Mouse (Mus musculus): ENCODE measurements around the gene Polg.

Polg gene

DNA sequence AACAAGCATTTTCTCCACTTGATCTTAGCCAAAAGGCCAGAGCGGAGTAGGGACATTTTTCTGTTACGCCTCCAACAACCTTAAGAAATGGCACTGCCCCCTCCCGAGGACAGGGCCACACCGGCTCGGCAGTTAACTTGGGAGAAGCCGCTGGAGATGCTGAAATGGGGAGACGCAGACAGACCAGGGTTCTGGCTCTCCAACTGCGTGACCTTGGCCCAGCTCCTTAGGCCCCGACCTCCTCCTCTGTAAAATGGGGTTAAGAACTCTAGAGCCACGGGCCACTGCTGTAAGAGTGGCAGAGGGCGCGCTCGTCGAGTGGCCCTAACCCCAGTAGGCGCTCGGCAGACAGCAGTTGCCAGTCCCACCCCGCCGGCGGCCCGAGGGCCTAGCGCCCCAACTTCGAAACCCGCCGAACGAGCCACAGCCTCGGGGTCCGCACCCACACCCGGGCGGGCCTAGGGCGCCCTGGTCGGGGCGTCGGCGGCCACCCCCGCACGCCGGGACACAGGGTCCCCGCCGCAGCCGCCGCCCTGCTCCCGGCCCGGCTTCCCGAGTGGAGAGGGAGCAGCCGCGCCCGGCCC is 609 bp downstream of the Polg start:
- no peak for DNase-seq (ENCODE audit: low spot score)

DNA sequence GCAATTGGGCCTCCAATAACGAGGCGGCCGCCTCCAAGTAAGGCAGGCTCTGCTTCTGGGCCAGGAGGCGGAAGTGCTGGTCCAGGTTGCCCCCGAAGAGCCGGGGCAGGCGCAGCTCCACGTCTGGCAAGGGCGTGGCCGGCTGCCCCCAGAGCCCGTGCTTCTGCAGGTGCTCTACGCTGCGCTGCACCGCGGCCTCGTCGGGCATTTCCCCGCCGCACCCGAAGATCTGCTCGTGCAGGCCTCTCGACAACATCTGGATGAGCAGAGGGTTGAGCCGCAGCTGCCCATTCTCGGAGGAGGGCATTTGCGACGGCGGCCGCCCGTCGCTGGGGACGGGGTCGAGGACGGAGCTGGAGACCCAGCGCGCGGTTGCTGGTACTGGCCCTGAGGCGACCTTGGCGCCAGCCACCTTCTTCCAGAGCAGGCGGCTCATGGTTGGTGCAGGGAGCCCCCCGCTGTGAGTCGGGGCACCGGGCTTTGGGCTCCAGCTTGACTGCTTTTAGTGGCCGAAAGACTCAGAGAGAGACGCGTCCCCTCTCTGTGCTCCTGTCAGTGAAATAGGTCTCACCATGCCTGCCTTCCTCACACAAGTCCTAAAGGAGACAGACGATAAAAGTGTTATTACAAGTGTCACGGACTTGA is 1.3 kb downstream of the Polg start:
- peak; percentile 56 for DNase-seq (ENCODE audit: low spot score)

DNA sequence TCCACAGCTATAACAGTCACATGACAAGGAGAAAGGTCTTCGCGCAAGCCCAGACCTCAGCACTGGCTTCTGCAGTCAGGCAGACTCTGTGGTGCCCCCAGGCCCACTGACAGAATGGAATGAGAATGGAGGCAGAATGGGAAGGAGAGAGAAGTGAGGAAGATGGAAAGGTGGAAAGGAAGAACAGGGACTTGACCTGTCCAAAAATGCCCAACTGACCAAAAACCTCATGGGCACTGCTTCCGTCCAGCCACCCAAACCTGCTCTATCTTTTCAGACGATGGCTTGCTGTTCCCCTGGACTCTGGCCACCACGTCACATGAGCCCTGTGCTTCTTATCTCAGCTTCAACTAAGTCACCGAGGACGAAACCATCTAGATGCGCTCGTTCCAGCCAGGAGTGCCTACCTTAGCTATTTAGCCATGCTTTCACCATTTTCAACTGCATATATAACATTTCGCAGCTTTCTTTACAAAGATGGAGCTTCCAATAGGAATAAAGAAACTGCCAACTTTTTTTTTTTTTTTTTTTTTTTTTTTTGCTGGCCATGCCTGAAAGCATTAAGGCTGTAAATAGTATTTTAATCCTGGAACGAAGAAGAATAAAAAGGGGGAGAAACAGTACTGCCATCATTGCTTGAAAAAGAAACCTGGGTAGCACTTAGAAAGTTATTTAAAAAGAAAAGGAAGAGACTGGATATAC is 2.6 kb downstream of the Polg start:
- no peak for DNase-seq (ENCODE audit: low spot score)

DNA sequence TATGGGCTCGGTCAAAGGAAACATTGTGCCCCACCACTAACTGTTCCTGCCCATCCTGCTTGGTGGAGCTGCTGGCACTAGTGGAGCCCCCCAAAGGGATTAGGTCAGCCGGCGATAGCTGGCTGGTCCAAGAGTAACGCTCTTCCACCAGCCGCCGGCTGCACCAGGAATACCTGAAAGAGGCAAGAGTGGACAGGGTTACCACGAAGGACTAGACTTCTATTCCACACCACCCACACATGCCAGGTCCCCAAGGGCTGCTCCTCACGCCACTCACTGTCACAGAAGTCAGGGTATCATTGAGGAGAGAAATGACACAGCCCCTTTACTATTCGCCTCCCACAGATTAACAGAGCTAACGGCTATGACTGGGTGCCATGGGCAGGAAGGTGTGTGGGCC is 4.4 kb downstream of the Polg start:
- DNase-seq (ENCODE audit: low spot score): no peak

DNA sequence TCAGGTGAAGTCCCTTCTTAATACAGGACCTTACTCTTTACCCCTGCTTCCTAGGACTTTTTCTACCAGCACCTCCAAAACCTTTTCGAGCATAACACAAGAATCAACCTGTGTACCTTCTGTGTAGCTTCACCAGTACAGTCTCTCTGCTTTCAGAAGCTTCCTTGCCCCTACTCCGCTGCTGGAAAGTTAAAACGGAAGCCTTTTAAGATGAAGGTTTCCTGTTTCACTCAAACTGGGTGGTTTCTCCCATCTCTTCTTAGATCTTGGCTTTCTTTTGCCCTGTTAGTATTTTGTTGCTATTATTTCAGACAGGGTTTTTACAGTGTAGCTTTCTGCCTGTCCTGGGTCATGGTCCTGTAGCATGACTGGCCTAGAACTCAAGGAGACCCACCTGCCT is 18.7 kb downstream of the Polg start:
- DNase-seq (ENCODE audit: low spot score): no peak

DNA sequence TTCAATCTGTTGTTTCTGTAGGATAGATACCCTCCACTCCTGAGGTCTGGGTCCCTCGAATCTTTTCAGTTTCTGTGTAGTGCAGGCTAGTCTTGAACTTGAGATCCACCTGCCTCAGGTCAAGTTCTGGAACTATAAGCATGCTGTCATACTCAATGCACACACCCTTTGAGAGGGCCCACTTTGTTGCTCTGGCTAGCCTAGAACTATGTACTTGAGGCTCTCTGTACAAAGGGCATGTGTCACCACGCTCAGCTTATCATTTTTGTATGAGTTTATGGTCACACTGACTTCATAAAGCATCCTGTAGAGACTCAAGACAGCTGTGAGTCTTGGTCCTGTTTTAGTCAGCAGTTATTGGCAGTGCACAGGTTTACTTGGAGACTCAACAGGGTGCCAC is 19.1 kb downstream of the Polg start:
- no peak for DNase-seq (ENCODE audit: low spot score)

DNA sequence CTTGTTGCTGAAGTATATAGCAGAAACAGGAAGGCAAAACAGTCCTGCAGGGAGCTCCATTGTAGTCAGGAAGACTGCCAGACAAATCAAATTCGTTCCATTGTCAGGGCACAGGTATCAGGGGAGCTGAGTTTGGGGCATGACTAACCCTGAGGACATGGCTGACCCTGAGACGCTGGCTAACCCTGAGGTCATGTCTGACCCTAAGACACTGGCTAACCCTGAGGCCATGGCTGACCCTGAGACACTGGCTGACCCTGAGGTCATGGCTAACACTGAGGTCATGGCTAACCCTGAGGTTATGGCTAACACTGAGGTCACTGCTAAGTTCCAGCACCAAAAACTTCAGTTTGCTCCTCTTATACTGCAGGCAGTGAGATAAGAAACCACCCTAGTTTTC is 26.1 kb downstream of the Polg start:
- no peak for DNase-seq (ENCODE audit: low spot score)

DNA sequence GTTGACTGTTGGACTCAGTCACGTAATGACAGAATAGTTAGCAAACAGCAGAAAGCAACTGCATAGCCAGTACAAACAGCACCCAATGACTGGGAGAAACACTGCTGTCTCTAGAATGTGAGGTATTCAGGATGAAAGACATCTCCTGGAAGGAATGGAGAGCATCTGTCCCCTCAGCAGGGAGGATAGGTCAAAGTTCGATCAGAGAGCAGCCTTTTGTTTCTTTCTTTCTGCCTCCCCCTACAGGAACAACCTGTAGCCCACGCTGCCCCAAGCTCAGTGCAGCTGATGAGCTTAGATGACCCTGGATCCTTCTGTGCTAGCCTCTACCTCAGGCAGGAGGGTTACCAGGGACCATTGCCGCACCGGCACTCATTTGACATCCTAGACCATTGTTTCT is 37.9 kb downstream of the Polg start:
- no peak for DNase-seq (ENCODE audit: low spot score)

DNA sequence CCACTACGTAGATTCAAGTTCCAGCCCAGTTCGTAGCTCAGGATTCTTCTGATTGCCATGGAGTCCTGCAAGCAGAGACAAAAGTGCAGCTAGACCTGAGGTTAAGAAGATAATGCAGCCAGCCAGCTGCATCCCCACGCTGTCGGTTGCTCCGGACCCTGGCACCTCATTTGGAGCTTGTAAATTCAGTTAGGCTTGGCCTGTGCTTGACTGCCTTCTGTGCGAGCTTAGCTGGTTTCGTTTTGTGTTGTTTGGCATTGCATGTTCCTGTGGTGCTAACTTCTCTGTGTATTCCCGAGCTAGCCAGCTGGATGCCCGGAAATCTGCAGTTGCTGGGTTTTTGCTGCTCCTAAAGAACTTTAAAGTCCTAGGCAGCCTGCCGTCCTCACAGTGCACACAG is 40.4 kb downstream of the Polg start:
- no peak for DNase-seq (ENCODE audit: low spot score)

DNA sequence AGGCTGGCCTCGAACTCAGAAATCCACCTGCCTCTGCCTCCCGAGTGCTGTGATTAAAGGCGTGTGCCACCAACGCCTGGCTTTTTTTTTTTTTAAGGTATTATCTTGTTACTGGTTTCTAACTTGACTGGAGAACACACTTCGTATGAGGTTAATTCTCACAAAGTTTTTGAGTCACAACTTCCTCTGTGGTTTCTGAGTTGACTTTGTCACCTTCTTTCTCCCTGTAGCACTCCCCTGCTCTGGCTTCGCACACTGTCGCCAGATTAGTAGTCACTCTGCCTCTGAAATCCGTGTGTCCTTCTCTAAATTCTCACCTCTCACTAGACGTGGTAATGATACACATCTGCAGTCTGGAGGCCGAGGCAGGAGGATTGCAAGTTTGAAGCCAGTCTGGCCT is 43.3 kb downstream of the Polg start:
- DNase-seq (ENCODE audit: low spot score): no peak

DNA sequence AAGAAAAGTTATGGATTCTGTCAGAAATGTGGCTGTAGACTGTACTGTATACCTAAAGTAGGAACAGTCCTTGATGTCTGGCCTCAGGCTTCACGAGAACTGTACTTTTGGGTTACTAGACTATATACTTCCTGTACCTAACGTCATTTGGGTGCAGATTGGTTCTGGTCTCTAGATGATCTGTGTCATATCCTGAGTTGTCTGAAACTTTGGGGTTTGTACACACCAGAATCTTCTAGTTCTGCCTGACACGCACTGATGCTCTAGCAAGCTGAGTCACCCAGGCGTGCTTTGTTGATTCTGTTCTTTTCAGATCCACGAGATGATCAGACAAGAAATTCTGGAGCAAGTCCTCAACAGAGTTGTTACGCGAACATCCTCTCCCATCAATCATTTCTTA is 46.2 kb downstream of the Polg start:
- DNase-seq (ENCODE audit: low spot score): no peak

DNA sequence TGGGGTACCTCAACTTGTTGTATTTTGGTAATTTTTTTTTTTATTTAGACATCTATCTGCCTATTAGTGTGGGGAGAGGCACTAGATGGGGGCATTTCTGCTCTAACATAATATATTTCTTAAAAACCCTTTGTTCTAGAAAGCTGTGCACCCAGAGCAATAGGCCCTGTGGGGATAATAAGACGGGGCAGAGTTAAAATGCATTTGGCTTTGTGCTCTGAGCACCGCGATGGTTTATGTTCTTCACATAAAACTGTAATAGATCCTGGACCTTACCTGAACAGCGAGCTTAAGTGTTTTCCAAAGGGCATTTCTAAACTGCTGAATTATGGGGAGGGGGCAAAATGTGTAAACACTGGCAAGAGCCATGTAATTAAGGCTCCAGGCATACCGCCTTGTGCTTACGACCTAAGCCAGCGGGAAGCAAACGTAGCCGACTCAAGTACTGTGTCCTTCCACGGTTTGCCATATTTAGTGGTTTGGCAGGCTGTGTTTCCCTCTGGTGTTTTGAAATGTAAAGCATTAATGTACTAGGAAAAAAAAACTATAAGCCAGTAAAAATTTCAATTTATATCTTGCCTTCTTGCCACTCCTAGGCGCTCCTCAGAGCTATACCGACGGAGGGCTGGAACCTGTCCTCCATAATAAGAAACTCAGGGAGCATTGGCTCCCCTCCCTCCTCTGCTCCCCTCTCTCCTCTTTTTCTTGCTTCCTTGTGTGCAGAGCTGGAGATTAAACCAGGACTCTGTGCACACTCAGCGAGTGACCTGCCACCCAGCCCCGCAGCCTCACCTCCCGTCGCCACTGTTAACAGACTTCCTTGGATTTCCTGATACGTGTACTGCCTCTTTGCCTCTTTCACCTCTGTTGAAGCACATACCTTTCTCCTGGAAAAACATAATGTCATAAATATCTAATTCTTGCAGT is 51.5 kb downstream of the Polg start:
- no peak for DNase-seq (ENCODE audit: low spot score)

DNA sequence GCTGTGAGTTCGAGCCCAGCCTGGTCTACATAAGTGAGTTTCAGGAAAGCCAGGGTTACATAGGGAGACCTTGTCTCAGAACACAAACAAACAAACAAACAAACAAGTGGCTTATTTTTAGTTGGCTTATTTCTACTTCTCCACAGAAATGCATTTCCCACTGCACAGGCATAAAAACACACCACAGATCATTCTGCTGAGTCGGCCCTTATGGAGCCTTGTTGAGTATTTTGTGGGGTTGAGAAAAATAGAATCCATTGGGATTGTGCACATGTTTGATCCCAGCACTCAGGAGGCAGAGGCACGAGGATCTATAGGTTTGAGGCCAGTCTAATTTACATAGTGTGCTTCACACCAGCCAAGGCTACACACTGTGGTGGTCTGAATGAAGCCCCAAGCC is 65.9 kb downstream of the Polg start:
- no peak for DNase-seq (ENCODE audit: low spot score)

DNA sequence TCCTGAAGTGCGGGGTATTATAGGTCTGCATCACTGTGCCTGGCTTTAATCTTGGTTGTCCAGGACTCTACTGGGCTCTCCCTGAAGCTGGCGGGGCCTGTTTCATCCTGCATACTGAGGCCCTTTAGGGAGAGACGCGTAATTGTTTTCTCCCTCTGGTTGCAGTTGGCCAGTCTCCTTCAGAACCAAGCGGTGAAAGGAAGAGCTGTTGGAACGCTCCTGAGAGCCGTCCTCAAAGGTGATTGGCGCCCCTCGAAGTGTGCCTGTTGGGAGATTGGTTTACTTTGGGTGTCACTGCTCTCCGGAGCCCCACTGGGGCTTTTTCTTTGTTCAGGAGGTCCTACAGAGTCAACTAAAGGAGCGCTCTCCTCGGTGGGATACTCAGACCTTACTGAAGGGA is 67.2 kb downstream of the Polg start:
- no peak for DNase-seq (ENCODE audit: low spot score)

DNA sequence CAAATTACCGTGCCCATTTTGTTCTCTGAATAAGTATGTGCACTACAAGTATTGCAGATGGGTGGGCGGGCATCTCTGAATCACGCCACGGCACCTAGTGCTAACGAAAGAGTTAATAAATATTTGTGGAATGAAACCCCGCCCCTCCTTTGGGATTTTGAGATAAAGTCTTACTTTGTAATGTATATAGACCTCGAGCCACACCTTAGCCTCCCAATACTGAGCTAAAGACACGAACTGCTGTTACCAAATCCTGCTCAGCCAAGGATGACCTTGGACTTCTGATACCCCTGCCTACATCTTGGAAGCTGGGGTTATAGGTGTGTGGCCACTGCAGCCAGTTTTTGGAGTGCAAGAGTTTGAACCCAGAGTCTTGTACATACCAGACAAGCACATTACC is 67.7 kb downstream of the Polg start:
- no peak for DNase-seq (ENCODE audit: low spot score)

DNA sequence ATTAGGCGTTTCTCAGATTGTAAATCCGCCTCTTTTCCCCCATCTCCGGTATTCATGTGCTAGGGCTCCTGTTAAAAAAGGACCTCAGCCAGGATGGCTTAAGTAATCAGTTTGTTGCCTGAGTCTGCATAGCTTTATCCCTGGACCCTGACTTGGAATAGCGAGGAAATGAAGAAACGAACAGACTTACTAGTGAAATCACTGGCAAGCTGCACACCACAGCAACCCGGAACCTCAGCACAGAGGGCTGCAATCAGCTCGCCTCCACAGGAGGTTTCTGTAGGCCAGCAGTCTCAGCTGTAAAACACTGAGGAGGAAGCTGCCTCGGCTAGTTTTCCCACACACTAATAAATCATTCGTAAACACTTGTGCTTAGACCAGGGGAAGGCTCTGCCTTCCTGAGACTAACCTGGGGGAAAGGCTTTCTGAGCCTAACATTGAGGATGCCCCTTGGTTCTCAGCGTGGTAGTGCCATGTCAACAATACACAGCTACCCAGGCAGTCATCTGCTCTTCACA is 68.7 kb downstream of the Polg start:
- no peak for DNase-seq (ENCODE audit: low spot score)
